In the genomic region with DNA sequence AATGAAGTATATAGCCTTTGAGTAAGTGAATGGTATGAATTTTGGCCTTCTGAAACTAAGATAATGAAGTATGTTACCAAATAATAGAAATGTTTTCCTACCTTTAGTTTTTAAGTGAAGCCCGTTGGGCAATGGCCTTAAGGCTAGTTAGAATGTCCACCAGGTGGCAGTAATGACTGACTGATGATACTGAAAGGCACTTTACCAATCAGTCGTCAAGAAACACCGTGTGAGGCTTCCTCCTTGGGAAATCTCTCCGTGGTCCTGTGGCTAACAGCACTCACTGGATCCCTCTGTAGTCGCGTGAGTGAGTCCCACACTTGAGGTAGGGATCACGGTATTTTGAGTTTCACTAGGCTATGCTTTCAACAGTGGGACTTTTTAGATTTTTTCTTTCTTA, we compare ENCODE assay signal across 9 mouse cellular contexts. TPM values are rescaled to one million over a fixed set of nuclear protein-coding genes. Genes with fewer than 3 reads are reported as not detected.
DNase-seq lines count a peak whose midpoint lies in the region; ATAC-seq lines count a peak whose summit lies in the region.
"Had no signal": no experiment of that assay in that cellular context is flagged by ENCODE, and none has a peak within 500 bp of the region (broad histone marks: within the 10 kb centered on the region; RNA-seq: fewer than 3 reads in every experiment).

No protein-coding gene starts in this region.

- H3K9me3 ChIP-seq in liver, embryonic 12.5 days (replicated peaks): no peaks in the 10 kb centered on the region
- H3K9me3 ChIP-seq in hindbrain, embryonic 12.5 days (replicated peaks): no peaks in the 10 kb centered on the region
- H3K9me3 ChIP-seq: liver, embryonic 15.5 days had no signal

- peaks cover 69% of the 10 kb centered on the region for H3K36me3 ChIP-seq in liver, embryonic 12.5 days
- peaks cover 18% of the 10 kb centered on the region; the same call in 1 of the 2 replicates for H3K36me3 ChIP-seq in hindbrain, embryonic 12.5 days

- H3K27me3 ChIP-seq in liver, embryonic 12.5 days (replicated peaks): no peaks in the 10 kb centered on the region
- H3K27me3 ChIP-seq in hindbrain, embryonic 12.5 days: no peaks in the 10 kb centered on the region
- H3K27me3 ChIP-seq: liver, embryonic 15.5 days had no signal

- 43% methylated on average over 7 of the region's 7 CpGs for WGBS in liver, embryonic 12.5 days (ENCODE audit: insufficient replicate concordance)
- WGBS in hindbrain, embryonic 12.5 days: 35% methylated on average over 7 of the region's 7 CpGs

- no peaks in the 10 kb centered on the region for H3K4me1 ChIP-seq in liver, embryonic 12.5 days
- H3K4me1 ChIP-seq in hindbrain, embryonic 12.5 days: no peaks in the 10 kb centered on the region
- H3K4me1 ChIP-seq: liver, embryonic 15.5 days had no signal

- H3K9ac ChIP-seq in liver, embryonic 12.5 days: no peak overlapping the region
- no peak overlapping the region for H3K9ac ChIP-seq in hindbrain, embryonic 12.5 days
- H3K9ac ChIP-seq: liver, embryonic 15.5 days had no signal

- ATAC-seq in liver, embryonic 12.5 days: no peak
- peak; percentile 72 for ATAC-seq in erythroblast, adult 5-6 weeks (replicated peaks; ENCODE audit: low FRiP score, poor library complexity, severe bottlenecking)
- peak; percentile 56 for ATAC-seq in hindbrain, embryonic 12.5 days (ENCODE audit: low FRiP score)

- H3K4me2 ChIP-seq in liver, embryonic 12.5 days: no peak overlapping the region
- H3K4me2 ChIP-seq in hindbrain, embryonic 12.5 days (replicated peaks): no peak overlapping the region
- H3K4me2 ChIP-seq: liver, embryonic 15.5 days had no signal

- no peak overlapping the region for H3K4me3 ChIP-seq in liver, embryonic 12.5 days
- H3K4me3 ChIP-seq in hindbrain, embryonic 12.5 days: no peak overlapping the region
- H3K4me3 ChIP-seq: liver, embryonic 15.5 days had no signal

- peak; percentile 16 for DNase-seq in liver
- peak; percentile 93 for DNase-seq in brain, adult 2 months (ENCODE audit: low read depth, low spot score)
- peak; percentile 79 for DNase-seq in layer of hippocampus, adult 9-10 months (ENCODE audit: low spot score)
- DNase-seq in lung, postnatal 36 days: peak; percentile 89
- peak; percentile 74 to 80 for DNase-seq in right cerebral cortex, adult 2 months (ENCODE audit: low spot score in 2 of 2)

- no peak overlapping the region for H3K27ac ChIP-seq in liver, embryonic 12.5 days
- no peak overlapping the region for H3K27ac ChIP-seq in hindbrain, embryonic 12.5 days
- H3K27ac ChIP-seq: liver, embryonic 15.5 days had no signal

RNA-seq across cellular contexts. Expression of a gene that starts 34.7 kb away (rescaled TPM):
- polyA plus RNA-seq in liver, embryonic 12.5 days (2016; fragmentation: Nextera tagmentation; extraction: Ambion mirVana): 121 TPM in 2 replicates
- total RNA-seq in erythroblast, adult 5-6 weeks (2015; ENCODE audit: low replicate concordance): 13.0 and 33.8 TPM in 2 replicates
- total RNA-seq in erythroblast, adult 5-6 weeks (2017; ENCODE audit: low replicate concordance): 12.8 and 26.2 TPM in 2 replicates
- 110 and 111 TPM in 2 replicates for polyA plus RNA-seq in hindbrain, embryonic 12.5 days (2016; fragmentation: Nextera tagmentation; extraction: Ambion mirVana)

Comparison
In these comparisons a context has a peak if more than half of its experiments do, and no peak if none do; other contexts are left out.
1. DNase-seq: peak in every context shown above with its lines; median percentile 93 in brain, adult 2 months; 89 in lung, postnatal 36 days; 79 in layer of hippocampus, adult 9-10 months; 77 in right cerebral cortex, adult 2 months; 16 in liver.